Mouse (Mus musculus): ENCODE results near the gene Lmx1a. TPM values are rescaled to one million over a fixed set of nuclear protein-coding genes. Genes with fewer than 3 reads are reported as not detected.

Gene Lmx1a
- polyA plus RNA-seq, 1 experiment, result not detected

GRCm38 (mm10) chr1:167802510-167803271, 113.7 kb downstream of the Lmx1a start:
- Histone ChIP-seq H3K4me1 (ENCODE audit: control insufficient read depth, insufficient read depth, low read length) (no peaks in the 10 kb centered on the region), H3K4me3 (ENCODE audit: insufficient read depth, low read length) (no peak overlapping the region), H3K27ac (ENCODE audit: insufficient read depth, low read depth, low read length) (no peak overlapping the region)
- TF ChIP-seq POLR2A (IDR thresholded peaks at IDR 0.05; ENCODE audit: borderline replicate concordance, low read depth, low read length), result no peak
- TF ChIP-seq CTCF (IDR thresholded peaks at IDR 0.05; ENCODE audit: low read depth, low read length), result no peak

- no peaks in the 10 kb centered on the region for H3K4me1 ChIP-seq (ENCODE audit: control insufficient read depth, insufficient read depth, low read length)
- TF ChIP-seq CTCF (IDR thresholded peaks at IDR 0.05; ENCODE audit: low read depth, low read length) (no peak), POLR2A (IDR thresholded peaks at IDR 0.05; ENCODE audit: borderline replicate concordance, low read depth, low read length) (no peak)
- no peak overlapping the region for H3K27ac ChIP-seq (ENCODE audit: insufficient read depth, low read depth, low read length)
- no peak overlapping the region for H3K4me3 ChIP-seq (ENCODE audit: insufficient read depth, low read length)
Observed at GRCm38 (mm10) chr1:167803351-167803981, 114.4 kb downstream of the Lmx1a start.

DNA sequence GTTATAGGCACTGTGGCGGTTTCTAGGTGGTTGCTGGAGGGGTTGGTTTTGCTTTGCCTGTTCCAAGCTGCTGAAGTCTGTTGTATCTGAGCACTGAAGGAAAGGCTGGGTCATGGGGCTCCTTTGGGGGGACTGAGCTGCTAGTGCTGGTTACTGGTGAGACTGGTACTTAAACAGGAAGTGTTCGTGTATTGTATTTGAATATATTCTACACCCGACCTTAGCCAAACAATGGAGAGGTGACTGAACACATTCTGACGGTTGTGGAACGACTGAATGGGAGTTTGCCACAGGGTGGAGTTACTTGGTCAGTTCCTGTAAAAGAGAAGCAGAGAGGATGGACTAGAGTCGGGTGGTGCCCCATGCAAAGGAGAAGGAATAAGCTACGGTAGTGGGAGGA, 115.8 kb downstream of the Lmx1a start:
- no peaks in the 10 kb centered on the region for H3K4me1 ChIP-seq (ENCODE audit: control insufficient read depth, insufficient read depth, low read length)
- no peak overlapping the region for H3K27ac ChIP-seq (ENCODE audit: insufficient read depth, low read depth, low read length)
- H3K4me3 ChIP-seq (ENCODE audit: insufficient read depth, low read length), result no peak overlapping the region
- TF ChIP-seq CTCF (IDR thresholded peaks at IDR 0.05; ENCODE audit: low read depth, low read length), result no peak
- TF ChIP-seq POLR2A (IDR thresholded peaks at IDR 0.05; ENCODE audit: borderline replicate concordance, low read depth, low read length), result no peak

GRCm38 (mm10) chr1:167811141-167811540, 122.1 kb downstream of the Lmx1a start:
- no peak overlapping the region for H3K27ac ChIP-seq (ENCODE audit: insufficient read depth, low read depth, low read length)
- H3K4me1 ChIP-seq (ENCODE audit: control insufficient read depth, insufficient read depth, low read length), result no peaks in the 10 kb centered on the region
- no peak overlapping the region for H3K4me3 ChIP-seq (ENCODE audit: insufficient read depth, low read length)
- TF ChIP-seq POLR2A (IDR thresholded peaks at IDR 0.05; ENCODE audit: borderline replicate concordance, low read depth, low read length), result no peak
- no peak for TF ChIP-seq CTCF (IDR thresholded peaks at IDR 0.05; ENCODE audit: low read depth, low read length)

GRCm38 (mm10) chr1:167815166-167815565, 126.1 kb downstream of the Lmx1a start:
- no peak overlapping the region for H3K27ac ChIP-seq (ENCODE audit: insufficient read depth, low read depth, low read length)
- TF ChIP-seq CTCF (IDR thresholded peaks at IDR 0.05; ENCODE audit: low read depth, low read length) (no peak), POLR2A (IDR thresholded peaks at IDR 0.05; ENCODE audit: borderline replicate concordance, low read depth, low read length) (no peak)
- no peak overlapping the region for H3K4me3 ChIP-seq (ENCODE audit: insufficient read depth, low read length)
- no peaks in the 10 kb centered on the region for H3K4me1 ChIP-seq (ENCODE audit: control insufficient read depth, insufficient read depth, low read length)

- no peaks in the 10 kb centered on the region for H3K4me1 ChIP-seq (ENCODE audit: control insufficient read depth, insufficient read depth, low read length)
- H3K27ac ChIP-seq (ENCODE audit: insufficient read depth, low read depth, low read length), result no peak overlapping the region
- H3K4me3 ChIP-seq (ENCODE audit: insufficient read depth, low read length), result no peak overlapping the region
- TF ChIP-seq CTCF (IDR thresholded peaks at IDR 0.05; ENCODE audit: low read depth, low read length), result no peak
Observed at GRCm38 (mm10) chr1:167817028-167817427, 128.0 kb downstream of the Lmx1a start.

DNA sequence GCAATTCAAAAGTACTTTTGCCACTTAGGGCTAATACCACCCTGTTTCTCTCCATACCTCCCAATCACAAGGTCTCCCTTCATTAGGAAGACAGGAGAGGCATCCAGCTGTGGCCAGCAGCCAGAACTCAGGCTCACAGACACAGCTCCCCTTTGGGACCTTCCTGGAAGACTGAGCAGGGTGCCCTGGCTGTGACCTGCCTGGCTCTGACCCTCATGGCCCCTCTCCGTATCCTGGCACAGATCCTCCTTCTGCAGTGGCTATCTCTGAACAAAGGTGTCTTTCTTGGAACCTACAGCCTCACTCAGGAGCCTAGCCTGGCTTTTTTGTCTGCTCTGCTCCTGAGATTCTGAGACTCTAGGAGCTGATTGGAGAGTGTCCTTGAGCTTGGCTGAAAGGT, 128.6 kb downstream of the Lmx1a start:
- H3K4me1 ChIP-seq (ENCODE audit: control insufficient read depth, insufficient read depth, low read length), result no peaks in the 10 kb centered on the region
- H3K27ac ChIP-seq (ENCODE audit: insufficient read depth, low read depth, low read length), result no peak overlapping the region
- TF ChIP-seq CTCF (IDR thresholded peaks at IDR 0.05; ENCODE audit: low read depth, low read length) (no peak), POLR2A (IDR thresholded peaks at IDR 0.05; ENCODE audit: borderline replicate concordance, low read depth, low read length) (no peak)
- H3K4me3 ChIP-seq (ENCODE audit: insufficient read depth, low read length), result no peak overlapping the region

GRCm38 (mm10) chr1:167820031-167820430, 131.0 kb downstream of the Lmx1a start:
- no peak overlapping the region for H3K4me3 ChIP-seq (ENCODE audit: insufficient read depth, low read length)
- TF ChIP-seq CTCF (IDR thresholded peaks at IDR 0.05; ENCODE audit: low read depth, low read length), result no peak
- no peak for TF ChIP-seq POLR2A (IDR thresholded peaks at IDR 0.05; ENCODE audit: borderline replicate concordance, low read depth, low read length)
- H3K27ac ChIP-seq (ENCODE audit: insufficient read depth, low read depth, low read length), result no peak overlapping the region
- H3K4me1 ChIP-seq (ENCODE audit: control insufficient read depth, insufficient read depth, low read length), result no peaks in the 10 kb centered on the region

GRCm38 (mm10) chr1:167821125-167821524, 132.1 kb downstream of the Lmx1a start:
- Histone ChIP-seq H3K27ac (ENCODE audit: insufficient read depth, low read depth, low read length) (no peak overlapping the region), H3K4me1 (ENCODE audit: control insufficient read depth, insufficient read depth, low read length) (no peaks in the 10 kb centered on the region), H3K4me3 (ENCODE audit: insufficient read depth, low read length) (no peak overlapping the region)
- TF ChIP-seq POLR2A (IDR thresholded peaks at IDR 0.05; ENCODE audit: borderline replicate concordance, low read depth, low read length) (no peak), CTCF (IDR thresholded peaks at IDR 0.05; ENCODE audit: low read depth, low read length) (no peak)

DNA sequence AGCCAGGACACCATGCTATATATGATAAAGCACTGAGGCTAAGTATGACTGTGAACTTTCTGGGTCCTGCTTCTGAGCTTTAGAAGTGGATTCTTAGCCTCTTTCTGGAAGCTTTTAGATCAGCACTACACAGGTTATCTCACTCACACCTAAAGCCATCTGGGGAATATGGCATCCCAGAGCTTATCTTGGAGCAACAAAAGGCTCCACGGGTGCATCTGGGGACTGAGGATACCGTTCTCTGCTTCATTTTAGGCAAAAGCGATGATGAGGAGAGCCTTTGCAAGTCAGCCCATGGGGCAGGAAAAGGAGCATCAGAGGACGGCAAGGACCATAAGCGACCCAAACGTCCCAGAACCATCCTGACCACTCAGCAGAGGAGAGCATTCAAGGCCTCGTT, 141.3 kb downstream of the Lmx1a start:
- Histone ChIP-seq H3K4me3 (ENCODE audit: insufficient read depth, low read length) (no peak overlapping the region), H3K27ac (ENCODE audit: insufficient read depth, low read depth, low read length) (no peak overlapping the region), H3K4me1 (ENCODE audit: control insufficient read depth, insufficient read depth, low read length) (no peaks in the 10 kb centered on the region)
- no peak for TF ChIP-seq POLR2A (IDR thresholded peaks at IDR 0.05; ENCODE audit: borderline replicate concordance, low read depth, low read length)
- no peak for TF ChIP-seq CTCF (IDR thresholded peaks at IDR 0.05; ENCODE audit: low read depth, low read length)

All from bone marrow macrophage, adult 2 months (primary cell).